Mouse (Mus musculus): ENCODE data around the gene Tmem151b.

DNA sequence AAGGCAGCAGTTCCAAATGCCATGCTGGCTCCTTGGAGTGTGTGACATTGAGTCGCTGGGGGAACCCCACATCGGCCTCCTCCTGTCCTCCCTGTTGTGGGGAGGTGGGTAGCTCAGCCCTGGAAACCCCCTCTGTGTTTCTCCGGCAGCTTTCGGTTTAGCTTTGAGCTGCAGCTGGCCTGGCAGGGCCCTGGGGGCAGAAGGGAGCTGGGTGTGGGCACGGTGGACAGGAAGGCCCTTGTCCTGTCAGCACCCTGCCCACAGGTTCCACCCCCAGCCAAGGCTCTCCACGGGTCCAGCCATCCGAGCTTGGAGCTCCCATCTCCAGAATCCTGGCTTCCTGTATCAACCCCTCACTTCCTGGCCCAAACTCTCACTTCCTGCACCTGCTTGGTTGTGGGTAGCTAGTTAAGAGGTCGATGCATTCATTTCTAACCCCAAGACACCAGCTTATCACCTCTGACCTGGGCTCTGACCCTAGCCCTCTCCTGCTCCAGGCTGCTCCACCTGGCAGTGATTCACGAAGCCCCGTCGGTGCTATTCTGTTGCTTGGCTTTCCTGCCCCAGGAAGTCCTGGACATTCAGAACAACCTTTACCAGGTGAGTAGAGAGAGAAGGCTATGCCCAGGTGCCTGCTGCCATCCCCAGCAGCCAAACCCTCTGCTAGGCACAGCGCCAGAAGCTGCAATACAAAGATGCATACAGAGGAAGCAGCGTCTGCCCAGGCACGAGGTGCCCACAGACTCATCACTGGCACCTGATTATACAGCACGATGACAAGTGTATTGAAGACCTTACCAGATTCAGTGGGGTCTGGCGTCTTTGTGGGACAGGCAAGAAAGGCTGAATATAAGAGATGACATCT is 8.8 kb upstream of the Tmem151b start:
- no peak for TF ChIP-seq CTCF (IDR thresholded peaks at IDR 0.05; ENCODE audit: low read depth, low read length)
- TF ChIP-seq GATA1 (IDR thresholded peaks at IDR 0.05; ENCODE audit: borderline replicate concordance, low read length) = no peak
- no peak for TF ChIP-seq TAL1 (conservative IDR thresholded peaks at IDR 0.05; ENCODE audit: low read depth, low read length)
- TF ChIP-seq POLR2AphosphoS5 (IDR thresholded peaks at IDR 0.05; ENCODE audit: insufficient replicate concordance, low read depth, low read length) = no peak
- TF ChIP-seq GATA2 (IDR thresholded peaks at IDR 0.05; ENCODE audit: borderline replicate concordance, low read depth, low read length) = no peak
